Mouse (Mus musculus) kidney, embryonic 15.5 days (tissue): ENCODE measurements at regions not wholly inside any gene's neighbourhood (a gene's known extent, or its start where the extent isn't known, plus 50 kb on each side); places are given as distances from the start of the nearest gene placed in this dataset.

Experiments used
- ATAC-seq: fragments of 200-750 bp; cut with Nextera tagmentation; replicated peaks from 2 replicates; pipeline ENCODE4 v1.8.0; 2017; ENCODE audit warnings: moderate TSS enrichment; ENCODE audit not compliant: low FRiP score
- H3K27ac ChIP-seq: fragments of 300-500 bp; sonication (generic); 2 replicates; pipeline ENCODE4 v1.5.1; 2015; ENCODE audit warnings: mild to moderate bottlenecking, inconsistent platforms
- H3K27me3 ChIP-seq: fragments of 300-500 bp; sonication (generic); 2 replicates; pipeline ENCODE4 v1.6.1; 2015; ENCODE audit warnings: inconsistent platforms
- H3K36me3 ChIP-seq: fragments of 300-500 bp; sonication (generic); 2 replicates; pipeline ENCODE4 v1.6.1; 2015; ENCODE audit warnings: inconsistent platforms
- H3K4me1 ChIP-seq: fragments of 300-500 bp; sonication (generic); 2 replicates; pipeline ENCODE4 v1.6.1; 2015; ENCODE audit warnings: inconsistent platforms
- H3K4me2 ChIP-seq: fragments of 300-500 bp; sonication (generic); 2 replicates; pipeline ENCODE4 v1.6.1; 2015; ENCODE audit warnings: moderate library complexity, mild to moderate bottlenecking, inconsistent platforms
- H3K4me3 ChIP-seq: fragments of 300-500 bp; sonication (generic); replicated peaks from 2 replicates; pipeline ENCODE4 v1.5.1; 2015; ENCODE audit warnings: mild to moderate bottlenecking, inconsistent platforms
- H3K9ac ChIP-seq: fragments of 300-500 bp; sonication (generic); 2 replicates; pipeline ENCODE4 v1.6.1; 2015; ENCODE audit warnings: mild to moderate bottlenecking, inconsistent platforms
- H3K9me3 ChIP-seq: fragments of 300-500 bp; sonication (generic); replicated peaks from 2 replicates; pipeline ENCODE4 v1.6.1; 2016; ENCODE audit warnings: inconsistent platforms
- WGBS: fragments of 180-500 bp; shearing (Covaris S2); methylation state at CpG from one replicate; pipeline ENCODE4 v1.1.7; 2015; ENCODE audit warnings: mixed read lengths; 5-methylcytosine and 5-hydroxymethylcytosine counted together

GRCm38 (mm10) chr13:18063677-18064076 is 70.5 kb upstream of the Yae1d1 start:
- no peak overlapping the region for H3K4me2 ChIP-seq
- WGBS: 95% methylated on average over 8 of the region's 8 CpGs
- H3K9me3 ChIP-seq: no peaks in the 10 kb centered on the region
- H3K36me3 ChIP-seq: no peaks in the 10 kb centered on the region
- ATAC-seq: no peak
- no peak overlapping the region for H3K27ac ChIP-seq
- H3K27me3 ChIP-seq: no peaks in the 10 kb centered on the region
- H3K4me1 ChIP-seq: no peaks in the 10 kb centered on the region
- no peak overlapping the region for H3K4me3 ChIP-seq
- H3K9ac ChIP-seq: no peak overlapping the region

- H3K27me3 ChIP-seq: no peaks in the 10 kb centered on the region
- 76% methylated on average over 2 of the region's 2 CpGs for WGBS
- ATAC-seq: no peak
- no peak overlapping the region for H3K27ac ChIP-seq
- no peaks in the 10 kb centered on the region for H3K36me3 ChIP-seq
- H3K4me3 ChIP-seq: no peak overlapping the region
- H3K4me2 ChIP-seq: no peak overlapping the region
- H3K4me1 ChIP-seq: no peaks in the 10 kb centered on the region
- H3K9ac ChIP-seq: no peak overlapping the region
- H3K9me3 ChIP-seq: no peaks in the 10 kb centered on the region
Measured at GRCm38 (mm10) chr13:18060265-18060664, 67.1 kb upstream of the Yae1d1 start.

- Histone ChIP-seq H3K27me3 (no peaks in the 10 kb centered on the region), H3K4me1 (no peaks in the 10 kb centered on the region), H3K4me3 (no peak overlapping the region), H3K9me3 (no peaks in the 10 kb centered on the region; the same call in 1 of the 2 replicates), H3K4me2 (no peak overlapping the region), H3K27ac (no peak overlapping the region), H3K36me3 (no peaks in the 10 kb centered on the region), H3K9ac (no peak overlapping the region)
- WGBS: 32% methylated on average over 8 of the region's 8 CpGs
- ATAC-seq: peak; percentile 71; the same call in 1 of the 2 replicates
Measured at GRCm38 (mm10) chr13:18057231-18057912, 64.2 kb upstream of the Yae1d1 start.

- no peak overlapping the region for H3K27ac ChIP-seq
- H3K4me3 ChIP-seq: no peak overlapping the region
- ATAC-seq: no peak
- no peaks in the 10 kb centered on the region for H3K27me3 ChIP-seq
- H3K9ac ChIP-seq: no peak overlapping the region
- H3K4me2 ChIP-seq: no peak overlapping the region
- H3K36me3 ChIP-seq: no peaks in the 10 kb centered on the region
- no peaks in the 10 kb centered on the region for H3K4me1 ChIP-seq
- no peaks in the 10 kb centered on the region; the same call in 1 of the 2 replicates for H3K9me3 ChIP-seq
- 72% methylated on average over 3 of the region's 3 CpGs for WGBS
Measured at GRCm38 (mm10) chr13:18056816-18057215, 63.7 kb upstream of the Yae1d1 start.

- no peak overlapping the region for H3K27ac ChIP-seq
- H3K36me3 ChIP-seq: no peaks in the 10 kb centered on the region
- H3K9me3 ChIP-seq: no peaks in the 10 kb centered on the region
- H3K4me3 ChIP-seq: no peak overlapping the region
- no peak overlapping the region for H3K9ac ChIP-seq
- no peaks in the 10 kb centered on the region for H3K27me3 ChIP-seq
- ATAC-seq: no peak
- H3K4me2 ChIP-seq: no peak overlapping the region
- no peaks in the 10 kb centered on the region for H3K4me1 ChIP-seq
- WGBS: 82% methylated on average over 6 of the region's 6 CpGs
Measured at GRCm38 (mm10) chr13:18043154-18043553, 50.0 kb upstream of the Yae1d1 start.
